Mouse (Mus musculus) erythroblast, adult 5-6 weeks (primary cell): Measurements from ENCODE around the gene Wfdc15a. TPM values are rescaled to one million over a fixed set of nuclear protein-coding genes. Genes with fewer than 3 reads are reported as not detected.

Experiments
- ATAC-seq: replicated peaks from 2 replicates; pipeline ENCODE4 v1.8.0; 2016; ENCODE audit warnings: moderate number of reproducible peaks, mild to moderate bottlenecking, moderate TSS enrichment, inconsistent platforms; ENCODE audit not compliant: poor library complexity, low FRiP score, severe bottlenecking
- total RNA-seq, 2 experiments: library from RNA; stranded (forward) in 1 of 2; stranded (reverse) in 1 of 2; fragments of 150-400 nt in 1 of 2; fragments of 200-764, 138-1000 nt in 1 of 2; gene quantifications; 2 replicates each; pipeline versions ENCODE4 v1.2.3 to v1.2.4; 2015 to 2017; ENCODE audit warnings: low replicate concordance in 2 of 2

The Wfdc15a gene
- total RNA-seq, 2 experiments from 2014 or later, result not detected

- no peak for ATAC-seq
These were observed 19.2 kb downstream of the Wfdc15a start for GRCm38 (mm10) chr2:164180770-164181169.

- no peak for ATAC-seq
These were observed 19.8 kb downstream of the Wfdc15a start for GRCm38 (mm10) chr2:164180124-164180523.

GRCm38 (mm10) chr2:164177831-164178230 lies 22.1 kb downstream of the Wfdc15a start:
- no peak for ATAC-seq

- ATAC-seq, result no peak
These were observed 24.1 kb downstream of the Wfdc15a start for GRCm38 (mm10) chr2:164175850-164176249.

- no peak for ATAC-seq
These were observed 25.1 kb downstream of the Wfdc15a start for GRCm38 (mm10) chr2:164174649-164175395.

- ATAC-seq, result no peak
These were observed 26.5 kb downstream of the Wfdc15a start for GRCm38 (mm10) chr2:164173394-164173793.

- no peak for ATAC-seq
These were observed 29.0 kb downstream of the Wfdc15a start, which contains the start of gene Kcns1 for GRCm38 (mm10) chr2:164170902-164171301. TSS of gene Kcns1 (minus strand) at chr2:164171113.

GRCm38 (mm10) chr2:164170326-164170725 lies 29.6 kb downstream of the Wfdc15a start:
- no peak for ATAC-seq

- no peak for ATAC-seq
These were observed 31.4 kb downstream of the Wfdc15a start for GRCm38 (mm10) chr2:164168571-164168946.

- ATAC-seq, result no peak
These were observed 32.0 kb downstream of the Wfdc15a start for GRCm38 (mm10) chr2:164167752-164168570.

- ATAC-seq, result no peak
These were observed 35.0 kb downstream of the Wfdc15a start for GRCm38 (mm10) chr2:164164941-164165340.

- no peak for ATAC-seq
These were observed 38.3 kb downstream of the Wfdc15a start for GRCm38 (mm10) chr2:164161515-164162055.

- no peak for ATAC-seq
These were observed 41.1 kb downstream of the Wfdc15a start for GRCm38 (mm10) chr2:164158838-164159237.

GRCm38 (mm10) chr2:164156158-164156557 lies 43.8 kb downstream of the Wfdc15a start:
- no peak for ATAC-seq

- ATAC-seq, result no peak
These were observed 45.9 kb downstream of the Wfdc15a start for GRCm38 (mm10) chr2:164154007-164154406.

GRCm38 (mm10) chr2:164152341-164152740 lies 47.6 kb downstream of the Wfdc15a start:
- no peak for ATAC-seq

GRCm38 (mm10) chr2:164150086-164150760 lies 49.7 kb downstream of the Wfdc15a start:
- ATAC-seq, result no peak
